Mouse (Mus musculus) kidney, embryonic 14.5 days (tissue): ENCODE measurements around the gene Hes7. TPM values are rescaled to one million over a fixed set of nuclear protein-coding genes. Genes with fewer than 3 reads are reported as not detected.
A peak's percentile ranks its signal among the peaks of the same experiment; 100 is the strongest.

ENCODE experiments used
- ATAC-seq: fragments of 200-750 bp; cut with Nextera tagmentation; 2 replicates; pipeline ENCODE4 v1.8.0; 2017; ENCODE audit warnings: moderate number of reproducible peaks, mild to moderate bottlenecking, moderate TSS enrichment, moderate library complexity; ENCODE audit not compliant: low FRiP score, low TSS enrichment
- H3K27ac ChIP-seq: fragments of 300-500 bp; sonication (generic); 2 replicates; pipeline ENCODE4 v1.5.1; 2014; ENCODE audit warnings: low read depth, mild to moderate bottlenecking, low read length, moderate library complexity, mixed read lengths
- H3K27me3 ChIP-seq: fragments of 300-500 bp; sonication (generic); 2 replicates; pipeline ENCODE4 v1.6.1; 2014; ENCODE audit warnings: mild to moderate bottlenecking, low read length; ENCODE audit not compliant: control insufficient read depth, insufficient read depth
- H3K36me3 ChIP-seq: fragments of 300-500 bp; sonication (generic); 2 replicates; pipeline ENCODE4 v1.6.1; 2014; ENCODE audit warnings: low read length, mixed read lengths; ENCODE audit not compliant: control insufficient read depth, insufficient read depth
- H3K4me1 ChIP-seq: fragments of 300-500 bp; sonication (generic); 2 replicates; pipeline ENCODE4 v1.6.1; 2014; ENCODE audit warnings: low read length, mixed read lengths; ENCODE audit not compliant: control insufficient read depth, insufficient read depth
- H3K4me2 ChIP-seq: fragments of 300-500 bp; sonication (generic); replicated peaks from 2 replicates; pipeline ENCODE4 v1.6.1; 2014; ENCODE audit warnings: low read depth, mild to moderate bottlenecking, low read length
- H3K4me3 ChIP-seq: fragments of 300-500 bp; sonication (generic); 2 replicates; pipeline ENCODE4 v1.5.1; 2014; ENCODE audit warnings: mild to moderate bottlenecking, low read length
- H3K9ac ChIP-seq: fragments of 300-500 bp; sonication (generic); 2 replicates; pipeline ENCODE4 v1.6.1; 2014; ENCODE audit warnings: low read depth, mild to moderate bottlenecking, low read length, moderate library complexity
- H3K9me3 ChIP-seq: fragments of 300-500 bp; sonication (generic); 2 replicates; pipeline ENCODE4 v1.6.1; 2016; ENCODE audit warnings: low read length; ENCODE audit not compliant: control insufficient read depth
- WGBS: fragments of 180-500 bp; shearing (Covaris S2); extraction: QIAGEN DNeasy Blood & Tissue Kit; methylation state at CpG from one replicate; pipeline ENCODE4 v1.1.7; 2014; 5-methylcytosine and 5-hydroxymethylcytosine counted together
- polyA plus RNA-seq: library from polyadenylated mRNA; unstranded; fragments of >200 nt; fragmentation: Nextera tagmentation; extraction: Ambion mirVana; gene quantifications from 2 replicates; pipeline ENCODE4 v1.2.1, GENCODE M21; 2014

Hes7 gene
- polyA plus RNA-seq, 1 experiment from 2014 or later, result 0.23 TPM

GRCm38 (mm10) chr11:69098762-69099091, 21.5 kb upstream of the Hes7 start:
- H3K4me2 ChIP-seq, result peak overlapping the region; percentile 96
- WGBS, result 0% methylated on average over 19 of the region's 19 CpGs
- H3K4me1 ChIP-seq, result peaks cover 51% of the 10 kb centered on the region
- no peaks in the 10 kb centered on the region for H3K9me3 ChIP-seq
- peak overlapping the region; percentile 88 for H3K27ac ChIP-seq
- H3K27me3 ChIP-seq, result no peaks in the 10 kb centered on the region
- peak; percentile 8; the same call in 1 of the 2 replicates for ATAC-seq
- peak overlapping the region; percentile 67 for H3K9ac ChIP-seq
- peak overlapping the region; percentile 51 for H3K4me3 ChIP-seq
- peaks cover 32% of the 10 kb centered on the region for H3K36me3 ChIP-seq

- ATAC-seq, result no peak
- H3K27me3 ChIP-seq, result no peaks in the 10 kb centered on the region
- peak overlapping the region; percentile 51 for H3K4me3 ChIP-seq
- H3K9ac ChIP-seq, result peak overlapping the region; percentile 67
- H3K36me3 ChIP-seq, result peaks cover 38% of the 10 kb centered on the region
- no peaks in the 10 kb centered on the region for H3K9me3 ChIP-seq
- 2% methylated on average over 22 of the region's 22 CpGs for WGBS
- H3K4me1 ChIP-seq, result peaks cover 50% of the 10 kb centered on the region
- H3K27ac ChIP-seq, result peak overlapping the region; percentile 88
- peak overlapping the region; percentile 96 for H3K4me2 ChIP-seq
Observed at GRCm38 (mm10) chr11:69099177-69099914, 20.9 kb upstream of the Hes7 start.

GRCm38 (mm10) chr11:69099915-69100345, 20.3 kb upstream of the Hes7 start:
- ATAC-seq, result peak; percentile 22; the same call in 1 of the 2 replicates
- Histone ChIP-seq H3K27ac (peak overlapping the region; percentile 88), H3K4me3 (peak overlapping the region; percentile 51), H3K9ac (peak overlapping the region; percentile 67), H3K27me3 (no peaks in the 10 kb centered on the region), H3K36me3 (peaks cover 44% of the 10 kb centered on the region), H3K9me3 (no peaks in the 10 kb centered on the region), H3K4me1 (peaks cover 48% of the 10 kb centered on the region), H3K4me2 (peak overlapping the region; percentile 96)
- WGBS, result 1% methylated on average over 23 of the region's 23 CpGs

- peak overlapping the region; percentile 46; the same call in 1 of the 2 replicates for H3K9ac ChIP-seq
- ATAC-seq, result no peak
- 92% methylated on average over 20 of the region's 20 CpGs for WGBS
- H3K4me2 ChIP-seq, result peak overlapping the region; percentile 96; the same call in 1 of the 2 replicates
- no peak overlapping the region for H3K27ac ChIP-seq
- H3K9me3 ChIP-seq, result no peaks in the 10 kb centered on the region
- no peak overlapping the region; the same call in 1 of the 2 replicates for H3K4me3 ChIP-seq
- H3K36me3 ChIP-seq, result peaks cover 53% of the 10 kb centered on the region
- no peaks in the 10 kb centered on the region for H3K27me3 ChIP-seq
- H3K4me1 ChIP-seq, result peaks cover 47% of the 10 kb centered on the region
Observed at GRCm38 (mm10) chr11:69100639-69101360, 19.4 kb upstream of the Hes7 start.

- 93% methylated on average over 20 of the region's 21 CpGs for WGBS
- no peaks in the 10 kb centered on the region for H3K9me3 ChIP-seq
- H3K36me3 ChIP-seq, result peaks cover 59% of the 10 kb centered on the region
- H3K4me2 ChIP-seq, result no peak overlapping the region
- no peaks in the 10 kb centered on the region for H3K27me3 ChIP-seq
- H3K27ac ChIP-seq, result no peak overlapping the region
- ATAC-seq, result no peak
- no peak overlapping the region for H3K4me3 ChIP-seq
- H3K4me1 ChIP-seq, result peaks cover 37% of the 10 kb centered on the region
- no peak overlapping the region for H3K9ac ChIP-seq
Observed at GRCm38 (mm10) chr11:69101604-69102402, 18.4 kb upstream of the Hes7 start.

GRCm38 (mm10) chr11:69102403-69102725, 17.8 kb upstream of the Hes7 start:
- Histone ChIP-seq H3K4me1 (peaks cover 31% of the 10 kb centered on the region), H3K9me3 (no peaks in the 10 kb centered on the region), H3K9ac (no peak overlapping the region), H3K36me3 (peaks cover 65% of the 10 kb centered on the region), H3K27me3 (no peaks in the 10 kb centered on the region), H3K27ac (no peak overlapping the region), H3K4me3 (no peak overlapping the region), H3K4me2 (no peak overlapping the region)
- WGBS, result 91% methylated on average over 7 of the region's 7 CpGs
- no peak for ATAC-seq

- H3K36me3 ChIP-seq, result peaks cover 72% of the 10 kb centered on the region
- 96% methylated on average over 14 of the region's 14 CpGs for WGBS
- no peak overlapping the region for H3K27ac ChIP-seq
- H3K4me2 ChIP-seq, result no peak overlapping the region
- no peaks in the 10 kb centered on the region for H3K27me3 ChIP-seq
- H3K9ac ChIP-seq, result no peak overlapping the region
- no peak overlapping the region for H3K4me3 ChIP-seq
- peaks cover 24% of the 10 kb centered on the region for H3K4me1 ChIP-seq
- H3K9me3 ChIP-seq, result no peaks in the 10 kb centered on the region
- no peak for ATAC-seq
Observed at GRCm38 (mm10) chr11:69103121-69103520, 17.1 kb upstream of the Hes7 start.

GRCm38 (mm10) chr11:69103531-69104435, 16.4 kb upstream of the Hes7 start:
- 91% methylated on average over 15 of the region's 15 CpGs for WGBS
- no peak overlapping the region for H3K4me3 ChIP-seq
- no peak overlapping the region for H3K4me2 ChIP-seq
- no peaks in the 10 kb centered on the region for H3K27me3 ChIP-seq
- H3K9me3 ChIP-seq, result no peaks in the 10 kb centered on the region
- H3K9ac ChIP-seq, result no peak overlapping the region
- ATAC-seq, result no peak
- peaks cover 78% of the 10 kb centered on the region for H3K36me3 ChIP-seq
- H3K4me1 ChIP-seq, result peaks cover 17% of the 10 kb centered on the region
- no peak overlapping the region for H3K27ac ChIP-seq
